Mouse (Mus musculus) embryonic fibroblast, embryonic 13.5 days (primary cell): ENCODE measurements around the gene Kcns1.

Source experiments
- CTCF ChIP-seq: IDR thresholded peaks from 2 replicates; pipeline ENCODE4 v1.5.1; 2011; ENCODE audit warnings: mild to moderate bottlenecking, control low read depth, low read length, moderate library complexity, borderline replicate concordance; ENCODE audit not compliant: insufficient read depth
- POLR2A ChIP-seq: IDR thresholded peaks from 2 replicates; pipeline ENCODE4 v1.6.1; 2011; ENCODE audit warnings: low read depth, mild to moderate bottlenecking, control low read depth, low read length, moderate library complexity

DNA sequence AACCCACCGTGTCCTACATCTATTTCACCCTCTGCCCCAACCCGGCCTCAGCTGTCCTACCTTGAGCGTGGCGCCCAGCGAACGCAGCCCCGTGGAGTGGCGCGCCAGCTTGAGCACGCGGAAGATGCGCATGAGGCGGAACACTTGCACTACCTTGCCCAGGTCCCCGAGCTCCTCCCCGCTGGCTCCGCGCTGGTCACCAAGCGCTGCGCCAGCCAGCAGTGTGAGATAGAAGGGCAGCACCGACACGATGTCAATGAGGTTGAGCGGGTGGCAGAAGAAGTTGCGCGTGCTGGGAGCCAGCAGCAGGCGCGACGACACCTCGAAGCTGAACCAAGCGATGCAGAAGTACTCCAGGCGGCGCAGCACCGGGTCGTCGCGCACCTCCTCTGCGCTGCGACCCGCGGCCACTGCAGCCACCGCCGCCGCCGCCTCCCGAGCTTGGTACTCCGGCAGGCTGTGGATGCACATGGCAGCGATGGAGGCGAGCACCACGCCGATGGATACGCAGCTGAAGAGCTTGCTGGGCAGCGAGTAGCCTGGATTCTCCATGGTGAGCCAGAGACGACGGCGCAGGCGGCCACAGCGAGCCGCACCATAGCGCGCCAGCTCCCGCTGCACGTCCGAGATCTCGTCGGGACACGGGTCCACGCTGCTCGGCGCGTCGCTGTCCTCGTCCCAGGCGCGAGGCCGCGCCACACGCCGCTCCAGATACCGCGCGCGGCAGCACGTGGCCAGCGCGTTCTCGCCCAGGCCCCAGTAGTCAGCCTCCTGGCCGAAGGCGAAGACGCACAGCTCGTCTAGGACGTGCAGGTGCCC, 3.0 kb downstream of the Kcns1 start:
- no peak for TF ChIP-seq POLR2A
- no peak for TF ChIP-seq CTCF
